Mouse (Mus musculus): ENCODE measurements around the gene Mrpl19.

DNA sequence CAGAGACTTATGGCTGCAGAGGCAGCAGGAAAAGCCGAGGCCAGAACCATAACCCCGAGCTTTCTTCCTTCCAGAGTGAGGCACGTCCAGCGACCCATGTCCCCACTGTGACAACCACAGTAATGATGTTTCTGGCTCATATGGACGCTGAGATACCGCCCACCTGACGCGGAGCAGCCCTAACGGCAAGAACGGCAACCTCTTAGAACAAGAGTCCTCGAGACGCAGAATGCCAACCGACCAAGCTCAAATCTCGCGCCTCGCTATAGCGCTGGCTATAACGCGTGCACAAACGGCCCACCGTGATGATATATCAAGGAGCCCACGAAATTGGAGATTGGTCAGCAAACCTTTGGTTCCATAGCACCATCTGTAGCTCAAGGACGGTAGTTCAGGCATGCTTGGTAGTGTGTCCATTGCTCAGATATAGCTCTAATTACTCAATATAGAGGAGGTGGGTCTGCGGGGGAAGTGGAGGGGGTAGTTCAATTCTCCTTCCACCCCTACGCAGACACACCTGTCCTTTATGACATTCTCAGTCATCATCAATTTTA is 55.4 kb downstream of the Mrpl19 start:
- no peak for TF ChIP-seq POLR2A (IDR thresholded peaks at IDR 0.05; ENCODE audit: insufficient read length, low read depth)
- TF ChIP-seq POLR2AphosphoS2 (IDR thresholded peaks at IDR 0.05; ENCODE audit: insufficient read length, low read depth) = no peak
- no peak for TF ChIP-seq TCF12 (IDR thresholded peaks at IDR 0.05; ENCODE audit: insufficient read depth, poor library complexity, severe bottlenecking)
- TF ChIP-seq USF1 (IDR thresholded peaks at IDR 0.05; ENCODE audit: low read depth) = no peak
- no peak for TF ChIP-seq E2F4 (IDR thresholded peaks at IDR 0.05; ENCODE audit: insufficient read depth)
- no peak for TF ChIP-seq MYOD1 (IDR thresholded peaks at IDR 0.05; ENCODE audit: control insufficient read depth in 1 of 3, insufficient read length in 2 of 3, low read depth in 2 of 3)
- no peak for TF ChIP-seq MAX (IDR thresholded peaks at IDR 0.05; ENCODE audit: low read depth)
- TF ChIP-seq REST (IDR thresholded peaks at IDR 0.05; ENCODE audit: insufficient read depth, insufficient read length) = no peak

Measured in myocyte (in vitro differentiated cells).